Mouse (Mus musculus) Patski (cell line): Measurements from ENCODE around the gene Ang. TPM values are rescaled to one million over a fixed set of nuclear protein-coding genes. Genes with fewer than 3 reads are reported as not detected.

Experiments
- ATAC-seq: fragments of 100-300 bp; one replicate; pipeline ENCODE4 v1.8.0; 2021
- CTCF ChIA-PET: fragments of 350-600 bp; sonication (Branson Sonifier 250); formaldehyde crosslinking; loops from one replicate; lab custom pipeline; 2022; ENCODE audit warnings: inconsistent platforms; lab: Charles Lee
- POLR2A ChIA-PET: fragments of 350-600 bp; sonication (Branson Sonifier 250); formaldehyde crosslinking; loops from one replicate; lab custom pipeline; 2022; ENCODE audit warnings: antibody characterized with exemption, inconsistent platforms; lab: Charles Lee
- DNase-seq: peaks from one replicate; pipeline ENCODE4 v3.0.0-alpha.2; 2011; ENCODE audit warnings: low read depth, low spot score
- H3K27me3 ChIP-seq: fragments of 371-371 bp; one replicate; pipeline ENCODE4 v1.5.1; 2021
- CTCF ChIP-seq: fragments of 100-300 bp; IDR thresholded peaks from one replicate; pipeline ENCODE4 v1.5.1; 2021
- in situ Hi-C: fragments of 300-500 bp; cut with MboI; formaldehyde crosslinking; loops from 3 replicates; pipeline ENCODE4 v1.11.1; 2018; ENCODE audit warnings: low pct_unique_long_range_greater_than_20kb, mixed read lengths
- polyA plus RNA-seq: library from polyadenylated mRNA; unstranded; gene quantifications from one replicate; pipeline ENCODE4 v1.2.3, GENCODE M21; 2021

Ang gene
- polyA plus RNA-seq, 1 experiment from 2014 or later, result 1.3 TPM

DNA sequence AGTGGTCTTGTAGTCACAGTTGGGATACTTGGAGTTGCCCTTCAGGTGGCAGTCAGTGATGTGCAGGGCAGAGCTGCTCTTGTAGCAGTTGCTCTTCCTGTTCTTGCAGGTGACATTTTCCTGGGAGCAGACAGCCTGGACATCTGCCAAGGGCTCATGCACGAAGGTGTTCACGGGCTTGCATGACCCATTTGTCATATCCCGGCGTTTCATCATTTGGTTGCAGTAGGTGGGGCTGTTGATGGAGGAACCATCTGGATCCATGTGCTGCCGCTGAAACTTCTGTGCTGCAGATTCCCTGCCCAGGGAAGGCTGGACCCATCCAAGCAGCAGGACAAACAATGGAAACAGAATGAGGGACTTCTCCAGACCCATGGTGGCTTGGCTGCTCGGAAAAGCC lies 54.6 kb downstream of the Ang start:
- CTCF ChIA-PET, result no interaction called here
- POLR2A ChIA-PET, result no interaction called here
- ATAC-seq, result no peak
- in situ Hi-C loops, result no loop called here
- DNase-seq, result no peak
- no peak for TF ChIP-seq CTCF
- H3K27me3 ChIP-seq, result no peaks in the 10 kb centered on the region

DNA sequence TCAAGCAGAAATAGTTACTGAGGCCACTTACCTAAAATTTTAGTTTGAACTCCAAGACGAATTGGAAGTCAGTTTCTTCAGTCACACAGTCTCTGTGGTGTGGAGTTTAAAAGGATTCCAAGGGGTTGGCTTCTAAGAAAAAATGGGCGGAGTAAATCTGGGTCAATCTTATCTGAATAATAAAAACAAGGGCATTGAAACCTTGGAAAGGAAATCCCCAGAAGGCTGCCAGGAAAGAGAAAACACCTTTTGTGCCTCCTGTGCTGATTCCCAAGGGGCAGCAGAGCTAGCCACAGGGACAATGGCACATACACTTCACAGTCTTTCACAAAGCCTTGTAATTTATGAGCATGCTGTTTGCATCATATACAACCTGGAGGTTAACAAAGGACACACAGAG lies 55.7 kb downstream of the Ang start, which contains the start of gene Rnase1:
Rnase1 (minus strand) TSS at position 101 of the 400 bp plus-strand sequence.
- no peaks in the 10 kb centered on the region for H3K27me3 ChIP-seq
- in situ Hi-C loops, result no loop called here
- ChIA-PET CTCF (no interaction called here), POLR2A (no interaction called here)
- no peak for TF ChIP-seq CTCF
- no peak for DNase-seq
- ATAC-seq, result no peak

DNA sequence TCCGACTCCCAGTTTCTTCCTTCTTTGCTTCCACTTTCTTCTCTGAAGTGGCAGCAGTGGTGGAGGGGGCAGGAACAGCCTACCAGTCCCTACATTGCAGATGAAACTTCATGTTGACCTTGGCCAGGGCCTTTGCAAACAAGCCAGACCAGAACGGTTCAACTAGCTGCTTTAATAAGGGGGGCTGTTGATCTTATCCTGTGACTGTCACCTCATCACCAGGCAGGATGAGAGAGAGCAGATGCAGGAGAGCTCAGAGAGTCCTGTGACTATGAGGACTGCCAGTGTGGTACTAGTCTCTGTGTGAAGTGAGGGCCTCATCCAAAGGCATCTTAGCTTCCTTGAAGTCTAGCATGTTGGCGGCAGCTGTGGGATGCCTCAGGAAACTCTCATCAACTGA lies 57.1 kb downstream of the Ang start:
- ATAC-seq (no peak), DNase-seq (no peak)
- no peak for TF ChIP-seq CTCF
- H3K27me3 ChIP-seq, result no peaks in the 10 kb centered on the region
- in situ Hi-C loops, result no loop called here
- CTCF ChIA-PET, result no interaction called here
- POLR2A ChIA-PET, result no interaction called here

DNA sequence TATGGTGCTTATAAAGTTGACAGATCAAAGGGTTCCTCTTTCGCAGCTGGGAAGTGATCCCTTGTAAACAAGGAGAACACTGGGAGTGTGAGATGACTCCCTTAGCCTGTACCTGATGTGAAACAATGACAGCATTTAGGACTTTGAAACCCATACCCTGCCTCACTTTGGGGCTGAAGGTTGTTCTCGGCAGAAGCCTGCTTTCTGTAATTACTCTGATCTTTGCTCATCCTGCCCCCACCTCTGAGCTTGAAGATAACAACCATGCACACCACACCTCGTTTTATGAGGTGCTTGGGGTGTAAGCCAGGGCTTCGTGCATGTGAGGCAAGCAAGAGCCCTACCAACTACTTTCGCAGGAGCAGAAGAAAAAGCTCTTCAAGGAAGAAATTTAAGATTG lies 58.2 kb downstream of the Ang start:
- H3K27me3 ChIP-seq, result no peaks in the 10 kb centered on the region
- DNase-seq (no peak), ATAC-seq (no peak)
- TF ChIP-seq CTCF, result no peak
- ChIA-PET CTCF (no interaction called here), POLR2A (no interaction called here)
- in situ Hi-C loops, result no loop called here

DNA sequence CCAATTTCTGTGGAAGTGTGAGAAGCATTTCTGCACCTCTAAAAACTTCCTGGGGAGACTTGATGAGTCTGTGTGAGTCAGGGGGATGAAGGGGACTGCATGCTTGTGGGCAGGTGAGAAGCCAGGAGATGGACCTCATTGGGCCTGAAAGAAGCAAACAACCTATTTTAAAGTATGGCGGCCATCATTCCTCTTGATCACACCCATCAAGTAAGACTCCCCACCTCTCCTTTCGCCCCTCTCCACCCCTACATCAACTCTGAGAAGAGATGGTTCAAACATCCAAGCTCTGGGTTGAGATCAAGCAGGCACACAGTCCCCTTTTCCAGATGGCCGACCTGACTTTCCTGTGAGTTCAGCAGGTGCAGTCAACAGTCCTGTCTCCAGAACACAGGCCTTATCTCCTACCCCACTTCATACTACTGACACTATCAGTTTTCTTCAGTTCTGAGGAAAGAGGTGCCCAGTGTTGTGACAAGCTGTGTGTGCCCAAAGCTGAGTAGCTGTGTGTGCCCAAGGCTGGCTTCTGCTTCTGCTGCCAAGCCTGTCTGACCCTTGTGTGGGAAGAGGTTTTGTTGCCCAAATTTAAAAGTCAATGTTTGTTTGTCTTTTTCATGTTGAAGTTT lies 59.4 kb downstream of the Ang start:
- no peak for TF ChIP-seq CTCF
- in situ Hi-C loops, result no loop called here
- ChIA-PET POLR2A (no interaction called here), CTCF (no interaction called here)
- H3K27me3 ChIP-seq, result peaks cover 3% of the 10 kb centered on the region
- DNase-seq (no peak), ATAC-seq (no peak)

Other genes starting within 250 kb of the Ang start
- gene Tep1, start 220.6 kb upstream of the Ang start, polyA plus RNA-seq, result 19.6 TPM
- 0.44 TPM for gene Klhl33, start 193.6 kb upstream of the Ang start, polyA plus RNA-seq
- 54.3 TPM for gene Osgep, start 166.3 kb upstream of the Ang start, polyA plus RNA-seq
- gene Apex1, start 166.2 kb upstream of the Ang start, polyA plus RNA-seq, result 115 TPM
- 71.0 TPM for gene Pip4p1, start 160.3 kb upstream of the Ang start, polyA plus RNA-seq
- gene Pnp, start 160.1 kb upstream of the Ang start, polyA plus RNA-seq, result 53.3 TPM
- gene Gm49342, start 146.6 kb upstream of the Ang start, polyA plus RNA-seq, result 31.5 TPM
- 2.9 TPM for gene Pnp2, start 135.2 kb upstream of the Ang start, polyA plus RNA-seq
- not detected for gene Rnase10, start 83.4 kb upstream of the Ang start, polyA plus RNA-seq
- gene Rnase9, start 49.3 kb upstream of the Ang start, polyA plus RNA-seq, result not detected
- gene Rnase11, start 41.0 kb upstream of the Ang start, polyA plus RNA-seq, result not detected
- not detected for gene Rnase12, start 33.5 kb upstream of the Ang start, polyA plus RNA-seq
- gene Olfr750, start 16.7 kb upstream of the Ang start, polyA plus RNA-seq, result not detected
- 45.7 TPM for gene Rnase4, start 73 bp upstream of the Ang start, polyA plus RNA-seq
- not detected for gene Eddm3b, start 23.3 kb downstream of the Ang start, polyA plus RNA-seq
- gene Rnase6, start 32.8 kb downstream of the Ang start, polyA plus RNA-seq, result not detected
- gene Rnase1, start 55.6 kb downstream of the Ang start, polyA plus RNA-seq, result not detected
- gene Rnase2b, start 71.1 kb downstream of the Ang start, polyA plus RNA-seq, result not detected
- gene Ang2, start 108.0 kb downstream of the Ang start, polyA plus RNA-seq, result not detected
- gene Ear14, start 112.2 kb downstream of the Ang start, polyA plus RNA-seq, result not detected
- not detected for gene Rnase2a, start 165.0 kb downstream of the Ang start, polyA plus RNA-seq